Mouse (Mus musculus): ENCODE results near the gene Cst3. TPM values are rescaled to one million over a fixed set of nuclear protein-coding genes. Genes with fewer than 3 reads are reported as not detected.

The Cst3 gene
- polyA plus RNA-seq (2012; ENCODE audit: low replicate concordance), result 182 and 224 TPM in 2 replicates

DNA sequence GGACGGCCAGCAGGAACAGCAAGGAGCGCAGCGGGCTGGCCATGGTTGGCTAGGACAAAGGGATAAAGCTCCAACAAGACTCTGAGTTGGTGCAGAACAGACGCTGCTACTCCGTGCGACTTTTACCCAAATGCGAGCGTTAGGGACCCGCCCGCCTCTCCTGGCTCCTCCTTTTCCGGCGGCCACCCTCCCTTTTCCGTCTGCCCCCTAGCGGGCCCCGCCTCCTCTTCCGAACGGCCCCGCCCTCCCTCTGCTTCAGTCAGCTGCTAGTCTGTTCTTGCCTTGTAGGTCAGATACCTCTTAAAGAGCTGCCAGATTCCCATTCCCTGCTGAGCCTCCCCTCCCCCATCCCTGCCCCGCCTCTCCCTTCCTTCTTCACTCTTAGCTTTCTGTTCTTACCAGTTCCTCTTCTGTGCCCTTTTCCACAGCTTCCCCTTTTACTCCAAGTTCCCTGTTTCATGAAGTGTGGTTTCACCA is at the start of gene Cst3:
Gene Cst3, minus strand, starts transcription at position 358 of the 477 bp plus-strand sequence.

DNA sequence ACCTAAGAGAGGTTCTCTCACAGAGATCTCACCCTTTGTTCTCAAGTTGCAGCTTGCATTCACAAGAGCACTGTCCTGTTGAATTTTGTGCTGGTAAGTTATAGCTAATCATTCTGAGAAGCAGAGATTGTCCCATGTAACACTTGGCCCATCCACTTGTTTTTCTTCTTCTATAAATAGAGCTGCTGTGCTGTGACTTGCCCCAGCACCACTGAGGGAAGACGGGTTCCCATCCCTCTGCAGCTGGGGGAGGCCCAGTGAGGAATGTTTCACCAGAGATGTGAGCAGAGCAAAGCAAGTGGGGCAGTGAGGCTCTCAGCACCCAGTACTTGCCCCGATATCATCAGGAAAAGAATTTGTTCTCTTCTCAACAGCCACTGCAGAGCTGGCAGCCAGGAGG is 10.5 kb downstream of the Cst3 start, which contains the start of gene 9230104L09Rik:
Gene 9230104L09Rik, minus strand, starts transcription at position 73 of the 400 bp plus-strand sequence.

DNA sequence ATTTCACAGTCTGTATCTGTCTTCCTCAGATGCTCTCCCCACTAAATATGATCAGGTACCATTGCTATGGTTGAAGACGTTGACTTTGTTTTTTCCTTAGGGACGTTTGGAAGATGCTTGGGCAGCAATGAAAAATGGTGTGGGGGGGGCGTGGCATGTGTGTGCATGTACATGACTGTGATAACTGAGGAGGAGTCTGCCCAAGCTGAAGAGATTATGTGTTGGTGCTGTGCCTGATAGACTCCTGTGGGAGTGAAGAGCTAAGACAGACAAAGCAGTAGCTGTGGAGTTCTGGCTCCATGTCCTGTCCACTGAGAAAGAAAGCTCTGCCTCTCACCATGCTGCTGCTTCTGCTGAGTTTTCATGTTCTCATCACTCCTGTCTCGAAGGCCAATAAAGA is 40.6 kb downstream of the Cst3 start, which contains the start of gene Cst9:
Gene Cst9, plus strand, starts transcription at position 236 of the 400 bp plus-strand sequence.

Other genes starting within 250 kb of the Cst3 start
- gene Nxt1, start 203.1 kb downstream of the Cst3 start, polyA plus RNA-seq (2012; ENCODE audit: low replicate concordance), result 17.3 and 17.4 TPM in 2 replicates
- gene Gzf1, start 194.7 kb downstream of the Cst3 start, polyA plus RNA-seq (2012; ENCODE audit: low replicate concordance), result 8.1 and 11.0 TPM in 2 replicates
- not detected in 2 replicates for gene Napb, start 143.2 kb downstream of the Cst3 start, polyA plus RNA-seq (2012; ENCODE audit: low replicate concordance)
- gene Cstl1, start 125.3 kb downstream of the Cst3 start, polyA plus RNA-seq (2012; ENCODE audit: low replicate concordance), result not detected in 2 replicates
- gene Cst11, start 104.2 kb downstream of the Cst3 start, polyA plus RNA-seq (2012; ENCODE audit: low replicate concordance), result not detected in 2 replicates
- gene 8030411F24Rik, start 93.7 kb downstream of the Cst3 start, polyA plus RNA-seq (2012; ENCODE audit: low replicate concordance), result not detected in 2 replicates
- not detected in 2 replicates for gene Cst12, start 86.3 kb downstream of the Cst3 start, polyA plus RNA-seq (2012; ENCODE audit: low replicate concordance)
- not detected in 2 replicates for gene Cst8, start 76.9 kb downstream of the Cst3 start, polyA plus RNA-seq (2012; ENCODE audit: low replicate concordance)
- gene Cst13, start 55.6 kb downstream of the Cst3 start, polyA plus RNA-seq (2012; ENCODE audit: low replicate concordance), result not detected in 2 replicates
- not detected in 2 replicates for gene Cst9, start 40.5 kb downstream of the Cst3 start, polyA plus RNA-seq (2012; ENCODE audit: low replicate concordance)
- not detected in 2 replicates for gene 9230104L09Rik, start 10.7 kb downstream of the Cst3 start, polyA plus RNA-seq (2012; ENCODE audit: low replicate concordance)
- not detected in 2 replicates for gene Gm1330, start 127.6 kb upstream of the Cst3 start, polyA plus RNA-seq (2012; ENCODE audit: low replicate concordance)
- not detected in 2 replicates for gene Gm10750, start 141.5 kb upstream of the Cst3 start, polyA plus RNA-seq (2012; ENCODE audit: low replicate concordance)